Mouse (Mus musculus) neural tube, embryonic 11.5 days (tissue): ENCODE results near the gene Borcs6. TPM values are rescaled to one million over a fixed set of nuclear protein-coding genes. Genes with fewer than 3 reads are reported as not detected.

Experiments used
- ATAC-seq: fragments of 200-750 bp; cut with Nextera tagmentation; 2 replicates; pipeline ENCODE4 v1.8.0; 2017; ENCODE audit warnings: moderate number of reproducible peaks, mild to moderate bottlenecking, moderate TSS enrichment, moderate library complexity; ENCODE audit not compliant: insufficient read depth, low FRiP score, low TSS enrichment
- DNase-seq: peaks from one replicate; pipeline ENCODE4 v3.0.0-alpha.2; 2015; ENCODE audit warnings: low spot score
- H3K27ac ChIP-seq: fragments of 300-500 bp; sonication (generic); 2 replicates; pipeline ENCODE4 v1.5.1; 2014; ENCODE audit warnings: low read depth, mild to moderate bottlenecking, low read length
- H3K27me3 ChIP-seq: fragments of 300-500 bp; sonication (generic); 2 replicates; pipeline ENCODE4 v1.6.1; 2014; ENCODE audit warnings: mild to moderate bottlenecking, low read length, mixed read lengths; ENCODE audit not compliant: control insufficient read depth, insufficient read depth
- H3K36me3 ChIP-seq: fragments of 300-500 bp; sonication (generic); 2 replicates; pipeline ENCODE4 v1.6.1; 2014; ENCODE audit warnings: mild to moderate bottlenecking, low read length, moderate library complexity, mixed read lengths; ENCODE audit not compliant: control insufficient read depth, insufficient read depth
- H3K4me1 ChIP-seq: fragments of 300-500 bp; sonication (generic); 2 replicates; pipeline ENCODE4 v1.6.1; 2014; ENCODE audit warnings: low read length, mixed read lengths; ENCODE audit not compliant: control insufficient read depth, insufficient read depth
- H3K4me2 ChIP-seq: fragments of 300-500 bp; sonication (generic); 2 replicates; pipeline ENCODE4 v1.6.1; 2014; ENCODE audit warnings: low read depth, mild to moderate bottlenecking, moderate library complexity
- H3K4me3 ChIP-seq: fragments of 300-500 bp; sonication (generic); 2 replicates; pipeline ENCODE4 v1.5.1; 2014; ENCODE audit warnings: low read depth, low read length
- H3K9ac ChIP-seq: fragments of 300-500 bp; sonication (generic); 2 replicates; pipeline ENCODE4 v1.6.1; 2014; ENCODE audit warnings: mild to moderate bottlenecking, low read length
- H3K9me3 ChIP-seq: fragments of 300-500 bp; sonication (generic); 2 replicates; pipeline ENCODE4 v1.6.1; 2016; ENCODE audit warnings: low read length; ENCODE audit not compliant: control insufficient read depth
- WGBS: fragments of 180-500 bp; shearing (Covaris S2); extraction: QIAGEN DNeasy Blood & Tissue Kit; methylation state at CpG from one replicate; pipeline ENCODE4 v1.1.7; 2014; 5-methylcytosine and 5-hydroxymethylcytosine counted together
- polyA plus RNA-seq: library from polyadenylated mRNA; unstranded; fragments of >200 nt; fragmentation: Nextera tagmentation; extraction: Ambion mirVana; gene quantifications from 2 replicates; pipeline ENCODE4 v1.2.1, GENCODE M21; 2014

Gene Borcs6
- polyA plus RNA-seq, 1 experiment from 2014 or later, result 11.4 TPM

DNA sequence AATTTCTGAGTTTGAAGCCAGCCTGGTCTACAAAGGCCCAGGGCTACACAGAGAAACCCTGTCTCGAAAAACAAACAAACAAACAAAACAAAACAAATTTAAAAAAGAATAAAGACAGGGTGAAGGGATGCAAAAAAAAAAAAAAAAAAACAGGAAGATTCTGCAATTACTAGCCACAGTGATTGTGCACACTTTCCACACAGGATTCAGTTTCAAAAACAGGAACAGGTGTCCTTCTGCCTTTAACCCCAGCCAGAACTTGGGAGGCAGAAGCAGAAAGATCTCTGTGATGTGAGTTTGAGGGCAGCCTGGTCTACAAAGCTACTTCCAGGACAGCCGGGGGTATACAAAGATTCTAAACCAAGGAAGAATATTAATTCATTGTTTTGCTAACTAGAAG, 1.3 kb upstream of the Borcs6 start:
- DNase-seq (no peak), ATAC-seq (no peak)
- Histone ChIP-seq H3K9ac (no peak overlapping the region; the same call in 1 of the 2 replicates), H3K27ac (0 out of 2 replicates have a peak overlapping the region, but pooled peaks have one; percentile 77), H3K27me3 (no peaks in the 10 kb centered on the region), H3K4me1 (peaks cover 22% of the 10 kb centered on the region), H3K36me3 (no peaks in the 10 kb centered on the region), H3K9me3 (no peaks in the 10 kb centered on the region), H3K4me3 (peak overlapping the region; percentile 69), H3K4me2 (peak overlapping the region; percentile 98)
- 79% methylated on average over 2 of the region's 2 CpGs for WGBS

DNA sequence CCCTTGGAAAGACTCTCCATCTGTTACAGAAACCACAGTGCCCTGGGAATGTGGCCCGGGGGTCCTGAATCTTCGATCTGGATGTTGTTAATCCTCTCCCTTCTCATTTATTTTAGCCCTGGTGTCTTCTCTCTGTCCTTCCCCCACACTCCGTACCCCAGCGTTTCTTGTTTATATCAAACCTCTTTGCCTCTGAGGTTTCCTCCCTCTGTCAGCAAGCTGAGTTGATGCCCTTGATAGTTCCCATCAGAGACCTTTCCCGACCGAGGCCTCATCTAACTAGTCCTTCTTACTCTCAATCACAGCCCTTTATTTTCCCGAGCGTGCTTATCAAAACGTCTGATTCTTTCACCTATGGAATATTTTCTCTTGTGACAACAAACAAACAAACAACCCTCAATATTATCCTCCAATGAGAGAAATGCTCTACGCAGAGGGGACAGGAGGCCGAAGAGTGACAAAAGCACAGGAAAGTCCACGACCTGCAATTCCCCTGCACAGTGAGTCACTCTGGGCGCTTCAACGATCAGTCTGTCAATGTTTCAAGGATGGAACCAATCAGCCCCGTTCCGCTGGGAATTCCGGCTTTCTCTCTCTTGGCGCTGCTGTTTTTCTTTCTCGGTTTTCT, 674 bp upstream of the Borcs6 start:
- Histone ChIP-seq H3K27ac (peak overlapping the region; percentile 77), H3K36me3 (no peaks in the 10 kb centered on the region), H3K4me1 (peaks cover 22% of the 10 kb centered on the region), H3K4me3 (peak overlapping the region; percentile 69), H3K4me2 (peak overlapping the region; percentile 98), H3K9me3 (no peaks in the 10 kb centered on the region), H3K27me3 (no peaks in the 10 kb centered on the region), H3K9ac (peak overlapping the region; percentile 57)
- no peak for DNase-seq
- 3% methylated on average over 19 of the region's 19 CpGs for WGBS
- peak; percentile 3; the same call in 1 of the 2 replicates for ATAC-seq

DNA sequence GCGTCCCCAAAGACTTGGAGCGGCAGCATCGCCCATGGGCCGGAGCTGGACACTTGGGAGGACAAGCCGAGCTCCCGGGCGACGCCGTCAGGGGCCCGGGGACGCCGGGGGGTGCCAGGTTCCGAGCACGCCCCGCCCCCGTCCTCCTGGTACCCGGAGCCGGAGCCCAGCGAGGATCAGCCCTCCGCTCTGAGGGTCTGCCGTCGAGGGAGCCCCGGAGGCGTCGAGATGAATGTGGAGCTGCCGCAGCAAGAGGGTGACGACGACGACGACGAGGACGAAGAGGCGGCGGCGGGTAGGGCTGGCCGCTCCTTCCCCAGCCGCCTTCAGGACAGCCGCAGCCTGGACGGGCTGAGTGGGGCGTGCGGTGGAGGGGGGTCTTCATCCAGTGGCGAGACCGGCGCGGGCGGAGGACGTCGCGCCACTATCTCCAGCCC, 476 bp downstream of the Borcs6 start:
- Histone ChIP-seq H3K36me3 (no peaks in the 10 kb centered on the region), H3K9ac (peak overlapping the region; percentile 67), H3K4me2 (peak overlapping the region; percentile 98), H3K4me3 (peak overlapping the region; percentile 69), H3K27me3 (no peaks in the 10 kb centered on the region), H3K9me3 (no peaks in the 10 kb centered on the region), H3K4me1 (peaks cover 26% of the 10 kb centered on the region), H3K27ac (peak overlapping the region; percentile 71)
- DNase-seq (no peak), ATAC-seq (peak; percentile 3; the same call in 1 of the 2 replicates)
- WGBS, result 0% methylated on average over 42 of the region's 49 CpGs

DNA sequence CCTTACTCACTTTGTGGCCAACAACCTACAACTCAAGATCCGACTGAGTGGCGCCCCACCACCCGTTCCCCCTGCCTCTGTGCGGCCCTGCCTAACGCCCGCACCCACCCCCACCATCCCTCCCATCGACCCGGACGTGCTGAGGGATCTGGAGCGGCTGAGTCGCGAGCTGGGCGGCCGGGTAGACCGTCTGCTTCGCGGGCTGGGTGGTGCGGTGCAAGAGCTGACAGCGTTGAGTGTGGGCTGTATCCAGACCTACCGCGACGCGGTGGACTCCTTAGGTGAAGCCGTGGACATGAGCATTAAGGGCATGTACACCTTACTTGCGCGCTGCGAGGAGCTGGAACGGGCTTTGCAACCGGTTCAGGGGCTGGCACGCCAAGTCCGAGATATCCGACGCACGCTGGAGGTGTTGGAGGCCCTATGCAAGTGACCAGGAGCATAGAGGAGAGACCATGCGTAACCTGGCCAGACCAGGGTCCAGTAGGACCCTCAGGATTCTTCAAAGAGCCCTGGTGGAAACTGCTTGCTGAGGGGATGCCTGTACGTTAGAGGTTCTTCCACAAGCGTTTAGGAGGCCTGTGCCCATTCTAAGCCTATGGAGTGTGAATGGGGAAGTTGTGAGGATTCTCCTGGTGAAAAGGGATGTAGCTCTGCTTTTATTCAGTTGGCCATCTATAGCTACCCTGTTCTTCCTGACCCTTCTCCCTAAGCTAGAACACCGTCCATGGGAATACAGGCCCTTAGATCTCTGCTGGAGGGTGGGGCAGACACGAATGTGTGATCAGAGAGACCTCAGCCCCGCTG, 1.1 kb downstream of the Borcs6 start:
- DNase-seq, result peak; percentile 41
- peak overlapping the region; percentile 69 for H3K4me3 ChIP-seq
- no peaks in the 10 kb centered on the region for H3K36me3 ChIP-seq
- H3K4me1 ChIP-seq, result peaks cover 26% of the 10 kb centered on the region
- H3K9ac ChIP-seq, result peak overlapping the region; percentile 67
- peak overlapping the region; percentile 98 for H3K4me2 ChIP-seq
- H3K27me3 ChIP-seq, result no peaks in the 10 kb centered on the region
- peak overlapping the region; percentile 71; the same call in 1 of the 2 replicates for H3K27ac ChIP-seq
- ATAC-seq, result no peak; the same call in 1 of the 2 replicates
- under 1% methylated on average over 40 of the region's 40 CpGs for WGBS
- H3K9me3 ChIP-seq, result no peaks in the 10 kb centered on the region

DNA sequence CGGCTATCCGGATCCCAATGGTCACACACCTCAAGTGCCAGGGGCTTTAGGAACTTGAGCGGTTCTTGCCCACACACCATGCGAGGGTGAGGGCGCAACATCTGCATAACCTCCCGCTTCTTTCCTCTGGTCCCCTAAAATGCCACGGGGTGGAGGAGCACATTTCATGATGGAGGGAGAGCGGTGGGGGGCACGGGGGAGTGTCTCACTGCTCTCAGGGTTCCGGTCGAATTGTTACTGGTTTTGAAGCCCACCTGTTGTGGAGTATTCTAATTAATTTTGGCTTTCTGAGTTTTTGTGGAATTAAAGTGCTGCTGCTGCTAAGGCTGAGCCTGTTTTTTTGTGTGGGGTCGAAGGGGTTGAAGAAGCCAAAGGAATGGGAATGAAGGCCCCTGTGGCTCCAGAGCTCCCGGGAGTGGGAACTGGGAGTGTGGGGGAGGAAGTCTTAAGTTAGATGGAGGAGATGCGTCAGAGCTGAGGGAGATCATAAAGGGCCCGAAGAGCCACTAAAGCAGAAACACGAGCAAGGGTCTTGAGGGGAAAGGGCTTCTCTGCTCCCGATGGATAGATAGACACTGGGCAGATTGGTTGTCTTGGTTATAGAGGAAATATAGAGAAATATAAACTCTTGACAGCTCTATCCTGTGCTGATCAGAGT, 1.9 kb downstream of the Borcs6 start:
- Histone ChIP-seq H3K27me3 (no peaks in the 10 kb centered on the region), H3K9me3 (no peaks in the 10 kb centered on the region), H3K36me3 (no peaks in the 10 kb centered on the region), H3K9ac (no peak overlapping the region), H3K27ac (no peak overlapping the region), H3K4me3 (peak overlapping the region; percentile 69), H3K4me1 (peaks cover 31% of the 10 kb centered on the region), H3K4me2 (peak overlapping the region; percentile 98)
- ATAC-seq, result no peak
- 4% methylated on average over 17 of the region's 17 CpGs for WGBS
- no peak for DNase-seq

DNA sequence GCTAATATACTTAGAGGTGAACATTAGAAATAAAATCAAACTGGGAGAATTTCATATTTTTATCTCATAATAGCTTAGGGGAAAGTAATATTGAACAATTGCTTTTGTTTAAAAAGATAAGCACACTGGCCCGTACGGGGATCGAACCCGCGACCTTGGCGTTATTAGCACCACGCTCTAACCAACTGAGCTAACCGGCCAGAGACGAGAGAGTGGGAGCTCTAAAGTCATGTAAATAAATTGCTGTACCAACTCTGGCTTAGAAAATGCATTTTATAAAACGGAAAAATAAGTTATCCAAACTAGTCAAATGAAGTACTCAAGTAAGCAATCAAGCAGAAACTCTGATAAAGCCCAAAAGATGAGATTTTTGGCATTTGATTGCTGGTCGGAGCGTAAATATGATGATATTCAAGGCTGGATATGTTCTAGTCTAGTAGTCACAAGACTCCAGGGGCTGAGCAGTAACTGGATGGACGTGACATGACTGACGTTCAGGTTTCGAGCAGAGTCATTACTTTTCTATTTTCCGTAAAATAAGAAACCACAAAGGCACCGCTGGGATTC, 2.8 kb downstream of the Borcs6 start:
- DNase-seq (peak; percentile 80), ATAC-seq (no peak)
- H3K4me2 ChIP-seq, result peak overlapping the region; percentile 44
- WGBS, result 1% methylated on average over 17 of the region's 17 CpGs
- no peaks in the 10 kb centered on the region for H3K27me3 ChIP-seq
- no peak overlapping the region for H3K9ac ChIP-seq
- no peaks in the 10 kb centered on the region for H3K9me3 ChIP-seq
- peaks cover 35% of the 10 kb centered on the region for H3K4me1 ChIP-seq
- H3K4me3 ChIP-seq, result peak overlapping the region; percentile 76
- H3K27ac ChIP-seq, result no peak overlapping the region
- no peaks in the 10 kb centered on the region for H3K36me3 ChIP-seq

DNA sequence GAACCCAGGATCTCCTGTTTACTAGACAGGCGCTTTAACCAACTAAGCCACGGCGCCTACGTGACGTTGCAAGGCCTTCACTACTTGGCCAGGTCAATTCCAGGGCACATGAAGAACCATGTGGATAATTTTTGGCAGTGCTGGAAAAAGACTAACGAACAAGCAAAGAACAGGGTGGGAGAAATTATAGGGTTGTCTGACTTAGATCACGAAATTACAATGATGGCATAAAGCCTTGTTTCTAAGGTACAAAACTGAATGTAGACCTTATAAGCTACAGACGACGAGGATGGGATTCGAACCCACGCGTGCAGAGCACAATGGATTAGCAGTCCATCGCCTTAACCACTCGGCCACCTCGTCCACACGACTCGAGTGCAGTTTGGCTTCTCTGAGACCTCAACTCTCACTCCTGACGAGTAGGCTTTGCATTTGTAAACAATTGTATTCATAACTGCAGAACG, 3.3 kb downstream of the Borcs6 start:
- under 1% methylated on average over 19 of the region's 19 CpGs for WGBS

More for the DNA sequence above, 3.3 kb downstream of the Borcs6 start:
- Histone ChIP-seq H3K9ac (no peak overlapping the region; the same call in 1 of the 2 replicates), H3K4me1 (peaks cover 35% of the 10 kb centered on the region), H3K27me3 (no peaks in the 10 kb centered on the region), H3K4me3 (peak overlapping the region; percentile 76), H3K36me3 (no peaks in the 10 kb centered on the region), H3K27ac (no peak overlapping the region), H3K9me3 (no peaks in the 10 kb centered on the region), H3K4me2 (peak overlapping the region; percentile 77)
- DNase-seq (peak; percentile 96), ATAC-seq (peak; percentile 59)
